ENCODE assay signal across 13 mouse cellular contexts in genomic region chr15:26519220-26519631, GRCm38 (mm10).
DNase-seq lines count a peak whose midpoint lies in the region; ATAC-seq and TF ChIP-seq lines count a peak whose summit lies in the region.
"Had no signal": no experiment of that assay in that cellular context is flagged by ENCODE, and none has a peak within 500 bp of the region (broad histone marks: within the 10 kb centered on the region; RNA-seq: fewer than 3 reads in every experiment).

No protein-coding gene starts in this region.

- H3K4me2 ChIP-seq in midbrain, embryonic 14.5 days (ENCODE audit: low read length): no peak overlapping the region
- no peak overlapping the region for H3K4me2 ChIP-seq in midbrain, postnatal 0 days (ENCODE audit: low read depth, low read length, poor library complexity, severe bottlenecking)
- H3K4me2 ChIP-seq in intestine, embryonic 15.5 days (replicated peaks): no peak overlapping the region
- H3K4me2 ChIP-seq in stomach, postnatal 0 days (replicated peaks; ENCODE audit: low read depth): no peak overlapping the region
- H3K4me2 ChIP-seq: hindbrain, embryonic 14.5 days had no signal

- no peak for ATAC-seq in midbrain, embryonic 14.5 days (ENCODE audit: low FRiP score, low TSS enrichment)
- ATAC-seq in midbrain, postnatal 0 days (ENCODE audit: low FRiP score): no peak
- ATAC-seq in intestine, embryonic 15.5 days: peak; percentile 93
- peak; percentile 56; the same call in 1 of the 2 replicates for ATAC-seq in stomach, postnatal 0 days (ENCODE audit: low FRiP score, low TSS enrichment)
- ATAC-seq: Patski had no signal

- H3K27ac ChIP-seq in heart, embryonic 10.5 days: no peak overlapping the region
- no peak overlapping the region for H3K27ac ChIP-seq in midbrain, embryonic 14.5 days (replicated peaks; ENCODE audit: low read depth, low read length)
- no peak overlapping the region for H3K27ac ChIP-seq in midbrain, postnatal 0 days (ENCODE audit: low read depth, low read length)
- no peak overlapping the region for H3K27ac ChIP-seq in intestine, embryonic 15.5 days
- no peak overlapping the region for H3K27ac ChIP-seq in stomach, postnatal 0 days (replicated peaks)
- H3K27ac ChIP-seq: hindbrain, embryonic 14.5 days had no signal

- H3K27me3 ChIP-seq in heart, embryonic 10.5 days (ENCODE audit: insufficient read depth, poor library complexity, severe bottlenecking): no peaks in the 10 kb centered on the region
- H3K27me3 ChIP-seq in midbrain, embryonic 14.5 days (ENCODE audit: control insufficient read depth, insufficient read depth, low read length): no peaks in the 10 kb centered on the region
- H3K27me3 ChIP-seq in midbrain, postnatal 0 days (ENCODE audit: insufficient read depth, low read length): no peaks in the 10 kb centered on the region
- no peaks in the 10 kb centered on the region for H3K27me3 ChIP-seq in intestine, embryonic 15.5 days (replicated peaks)
- no peaks in the 10 kb centered on the region for H3K27me3 ChIP-seq in stomach, postnatal 0 days (ENCODE audit: control insufficient read depth, insufficient read depth, low read length)

- no peak overlapping the region for H3K4me3 ChIP-seq in heart, embryonic 10.5 days
- no peak overlapping the region for H3K4me3 ChIP-seq in midbrain, embryonic 14.5 days (replicated peaks; ENCODE audit: low read depth, low read length)
- H3K4me3 ChIP-seq in midbrain, postnatal 0 days (ENCODE audit: low read depth, low read length): no peak overlapping the region
- no peak overlapping the region for H3K4me3 ChIP-seq in intestine, embryonic 15.5 days (replicated peaks)
- no peak overlapping the region for H3K4me3 ChIP-seq in stomach, postnatal 0 days (ENCODE audit: low read depth, low read length)

- no peaks in the 10 kb centered on the region for H3K4me1 ChIP-seq in heart, embryonic 10.5 days
- no peaks in the 10 kb centered on the region for H3K4me1 ChIP-seq in midbrain, embryonic 14.5 days (ENCODE audit: control insufficient read depth, insufficient read depth, low read length)
- no peaks in the 10 kb centered on the region for H3K4me1 ChIP-seq in midbrain, postnatal 0 days (ENCODE audit: insufficient read depth, low read length)
- H3K4me1 ChIP-seq in intestine, embryonic 15.5 days (replicated peaks): no peaks in the 10 kb centered on the region
- H3K4me1 ChIP-seq in stomach, postnatal 0 days (replicated peaks; ENCODE audit: control insufficient read depth, insufficient read depth): no peaks in the 10 kb centered on the region

- no peak for TF ChIP-seq EP300 in stomach, postnatal 0 days (optimal IDR thresholded peaks at IDR 0.05)

- H3K36me3 ChIP-seq in heart, embryonic 10.5 days: no peaks in the 10 kb centered on the region
- no peaks in the 10 kb centered on the region for H3K36me3 ChIP-seq in midbrain, embryonic 14.5 days (ENCODE audit: control insufficient read depth, insufficient read depth, low read length)
- no peaks in the 10 kb centered on the region for H3K36me3 ChIP-seq in midbrain, postnatal 0 days (ENCODE audit: insufficient read depth, low read length)
- no peaks in the 10 kb centered on the region for H3K36me3 ChIP-seq in intestine, embryonic 15.5 days
- H3K36me3 ChIP-seq in stomach, postnatal 0 days (ENCODE audit: control insufficient read depth, insufficient read depth, low read length): no peaks in the 10 kb centered on the region

- peak; percentile 4 to 6 for DNase-seq in heart, adult 9 months (ENCODE audit: low spot score in 2 of 2)
- DNase-seq in heart, embryonic 10.5 days (ENCODE audit: low spot score): no peak
- DNase-seq in midbrain, embryonic 14.5 days: peak; percentile 58
- no peak for DNase-seq in midbrain, postnatal 0 days (ENCODE audit: low spot score)
- DNase-seq in stomach, postnatal 0 days (ENCODE audit: low spot score): no peak
- DNase-seq in urinary bladder, postnatal 36 days (ENCODE audit: low spot score in 2 of 2): no peak
- DNase-seq in right cerebral cortex, postnatal 25 days: no peak
- DNase-seq: adrenal gland, postnatal 25 days; B cell, adult 2 months; cerebellum, postnatal 14 days had no signal

- WGBS in heart, embryonic 10.5 days: 59% methylated on average over 6 of the region's 6 CpGs
- WGBS in midbrain, embryonic 14.5 days: 75% methylated on average over 6 of the region's 6 CpGs
- WGBS in midbrain, postnatal 0 days: 63% methylated on average over 6 of the region's 6 CpGs
- whole genome bisulfite sequencing in intestine, embryonic 15.5 days: 40% methylated on average over 6 of the region's 6 CpGs
- WGBS in stomach, postnatal 0 days: 45% methylated on average over 6 of the region's 6 CpGs

- H3K9ac ChIP-seq in midbrain, embryonic 14.5 days (replicated peaks; ENCODE audit: low read length): no peak overlapping the region
- no peak overlapping the region for H3K9ac ChIP-seq in midbrain, postnatal 0 days (replicated peaks; ENCODE audit: low read length, poor library complexity, severe bottlenecking)
- H3K9ac ChIP-seq in intestine, embryonic 15.5 days: no peak overlapping the region
- H3K9ac ChIP-seq in stomach, postnatal 0 days (ENCODE audit: low read length): no peak overlapping the region
- H3K9ac ChIP-seq: hindbrain, embryonic 14.5 days had no signal

- no peaks in the 10 kb centered on the region for H3K9me3 ChIP-seq in heart, embryonic 10.5 days
- no peaks in the 10 kb centered on the region for H3K9me3 ChIP-seq in midbrain, embryonic 14.5 days (ENCODE audit: control insufficient read depth, low read length)
- no peaks in the 10 kb centered on the region for H3K9me3 ChIP-seq in midbrain, postnatal 0 days (ENCODE audit: low read length)
- H3K9me3 ChIP-seq in intestine, embryonic 15.5 days: no peaks in the 10 kb centered on the region
- H3K9me3 ChIP-seq in stomach, postnatal 0 days (ENCODE audit: control insufficient read depth, low read length): no peaks in the 10 kb centered on the region

- TF ChIP-seq CTCF in midbrain, postnatal 0 days (IDR thresholded peaks at IDR 0.05): no peak
- no peak for TF ChIP-seq CTCF in stomach, postnatal 0 days (IDR thresholded peaks at IDR 0.05; ENCODE audit: low read depth)

Comparison
In these comparisons a context has a peak if more than half of its experiments do, and no peak if none do; other contexts are left out.
1. DNase-seq: peak in heart, adult 9 months (2 of 2) and midbrain, embryonic 14.5 days (single experiment); none in heart, embryonic 10.5 days (single experiment), midbrain, postnatal 0 days (single experiment), stomach, postnatal 0 days (single experiment), urinary bladder, postnatal 36 days (0 of 2) and right cerebral cortex, postnatal 25 days (single experiment).
2. ATAC-seq: peak in intestine, embryonic 15.5 days (single experiment) and stomach, postnatal 0 days (single experiment); none in midbrain, embryonic 14.5 days (single experiment) and midbrain, postnatal 0 days (single experiment).